Mouse (Mus musculus): ENCODE data around the gene Uckl1. TPM values are rescaled to one million over a fixed set of nuclear protein-coding genes. Genes with fewer than 3 reads are reported as not detected.

Gene Uckl1
- polyA plus RNA-seq, 2 experiments = 41.2 to 130 TPM

- ATAC-seq (ENCODE audit: low FRiP score, low read depth) (no peak), DNase-seq (ENCODE audit: low spot score) (no peak)
- Histone ChIP-seq H3K4me2 (replicated peaks; ENCODE audit: low read depth, low read length, severe bottlenecking) (no peak overlapping the region), H3K9me3 (ENCODE audit: control insufficient read depth, low read length) (no peaks in the 10 kb centered on the region), H3K4me3 (replicated peaks; ENCODE audit: low read length) (no peak overlapping the region), H3K36me3 (ENCODE audit: control insufficient read depth, insufficient read depth, low read length) (peaks cover 18% of the 10 kb centered on the region), H3K4me1 (ENCODE audit: control insufficient read depth, insufficient read depth, low read length) (no peaks in the 10 kb centered on the region), H3K27me3 (ENCODE audit: control insufficient read depth, insufficient read depth, low read length) (no peaks in the 10 kb centered on the region), H3K27ac (replicated peaks; ENCODE audit: low read depth, low read length) (no peak overlapping the region), H3K9ac (ENCODE audit: low read depth, low read length, severe bottlenecking) (no peak overlapping the region)
- 90% methylated on average over 11 of the region's 11 CpGs for WGBS
- TF ChIP-seq POLR2A (IDR thresholded peaks at IDR 0.05; ENCODE audit: borderline replicate concordance, extremely low read depth, insufficient read depth, insufficient read length) = no peak
Observed at GRCm38 (mm10) chr2:181571941-181572670, 12.6 kb downstream of the Uckl1 start.

- Histone ChIP-seq H3K9me3 (ENCODE audit: control insufficient read depth, low read length) (no peaks in the 10 kb centered on the region), H3K4me2 (replicated peaks; ENCODE audit: low read depth, low read length, severe bottlenecking) (no peak overlapping the region), H3K27ac (replicated peaks; ENCODE audit: low read depth, low read length) (no peak overlapping the region), H3K4me3 (replicated peaks; ENCODE audit: low read length) (no peak overlapping the region), H3K4me1 (ENCODE audit: control insufficient read depth, insufficient read depth, low read length) (no peaks in the 10 kb centered on the region), H3K36me3 (ENCODE audit: control insufficient read depth, insufficient read depth, low read length) (peaks cover 18% of the 10 kb centered on the region), H3K27me3 (ENCODE audit: control insufficient read depth, insufficient read depth, low read length) (no peaks in the 10 kb centered on the region), H3K9ac (ENCODE audit: low read depth, low read length, severe bottlenecking) (no peak overlapping the region)
- WGBS = 74% methylated on average over 6 of the region's 6 CpGs
- ATAC-seq (ENCODE audit: low FRiP score, low read depth) = no peak
- DNase-seq (ENCODE audit: low spot score) = no peak
- TF ChIP-seq POLR2A (IDR thresholded peaks at IDR 0.05; ENCODE audit: borderline replicate concordance, extremely low read depth, insufficient read depth, insufficient read length) = no peak
Observed at GRCm38 (mm10) chr2:181570921-181571595, 13.6 kb downstream of the Uckl1 start.

- no peak overlapping the region for H3K4me2 ChIP-seq (replicated peaks; ENCODE audit: low read depth, low read length, severe bottlenecking)
- WGBS = 85% methylated on average over 8 of the region's 8 CpGs
- no peak for TF ChIP-seq POLR2A (IDR thresholded peaks at IDR 0.05; ENCODE audit: borderline replicate concordance, extremely low read depth, insufficient read depth, insufficient read length)
- no peaks in the 10 kb centered on the region for H3K4me1 ChIP-seq (ENCODE audit: control insufficient read depth, insufficient read depth, low read length)
- H3K36me3 ChIP-seq (ENCODE audit: control insufficient read depth, insufficient read depth, low read length) = peaks cover 18% of the 10 kb centered on the region
- H3K9me3 ChIP-seq (ENCODE audit: control insufficient read depth, low read length) = no peaks in the 10 kb centered on the region
- DNase-seq (ENCODE audit: low spot score) = no peak
- H3K27me3 ChIP-seq (ENCODE audit: control insufficient read depth, insufficient read depth, low read length) = no peaks in the 10 kb centered on the region
- no peak overlapping the region for H3K27ac ChIP-seq (replicated peaks; ENCODE audit: low read depth, low read length)
- no peak overlapping the region for H3K9ac ChIP-seq (ENCODE audit: low read depth, low read length, severe bottlenecking)
- no peak overlapping the region for H3K4me3 ChIP-seq (replicated peaks; ENCODE audit: low read length)
- no peak for ATAC-seq (ENCODE audit: low FRiP score, low read depth)
Observed at GRCm38 (mm10) chr2:181570375-181570774, 14.3 kb downstream of the Uckl1 start.

- no peak overlapping the region for H3K4me3 ChIP-seq (replicated peaks; ENCODE audit: low read length)
- H3K27ac ChIP-seq (replicated peaks; ENCODE audit: low read depth, low read length) = no peak overlapping the region
- ATAC-seq (ENCODE audit: low FRiP score, low read depth) (no peak), DNase-seq (ENCODE audit: low spot score) (no peak)
- WGBS = 90% methylated on average over 10 of the region's 10 CpGs
- H3K36me3 ChIP-seq (ENCODE audit: control insufficient read depth, insufficient read depth, low read length) = peaks cover 17% of the 10 kb centered on the region
- no peak overlapping the region for H3K9ac ChIP-seq (ENCODE audit: low read depth, low read length, severe bottlenecking)
- no peak for TF ChIP-seq POLR2A (IDR thresholded peaks at IDR 0.05; ENCODE audit: borderline replicate concordance, extremely low read depth, insufficient read depth, insufficient read length)
- H3K4me2 ChIP-seq (replicated peaks; ENCODE audit: low read depth, low read length, severe bottlenecking) = no peak overlapping the region
- H3K4me1 ChIP-seq (ENCODE audit: control insufficient read depth, insufficient read depth, low read length) = no peaks in the 10 kb centered on the region
- H3K27me3 ChIP-seq (ENCODE audit: control insufficient read depth, insufficient read depth, low read length) = no peaks in the 10 kb centered on the region
- H3K9me3 ChIP-seq (ENCODE audit: control insufficient read depth, low read length) = no peaks in the 10 kb centered on the region
Observed at GRCm38 (mm10) chr2:181569856-181570255, 14.8 kb downstream of the Uckl1 start.

GRCm38 (mm10) chr2:181568272-181569008 lies 16.3 kb downstream of the Uckl1 start:
- no peak overlapping the region for H3K9ac ChIP-seq (ENCODE audit: low read depth, low read length, severe bottlenecking)
- H3K4me3 ChIP-seq (replicated peaks; ENCODE audit: low read length) = no peak overlapping the region
- 72% methylated on average over 7 of the region's 7 CpGs for WGBS
- no peak for TF ChIP-seq POLR2A (IDR thresholded peaks at IDR 0.05; ENCODE audit: borderline replicate concordance, extremely low read depth, insufficient read depth, insufficient read length)
- H3K4me2 ChIP-seq (replicated peaks; ENCODE audit: low read depth, low read length, severe bottlenecking) = no peak overlapping the region
- no peaks in the 10 kb centered on the region for H3K27me3 ChIP-seq (ENCODE audit: control insufficient read depth, insufficient read depth, low read length)
- H3K9me3 ChIP-seq (ENCODE audit: control insufficient read depth, low read length) = no peaks in the 10 kb centered on the region
- H3K27ac ChIP-seq (replicated peaks; ENCODE audit: low read depth, low read length) = no peak overlapping the region
- ATAC-seq (ENCODE audit: low FRiP score, low read depth) = no peak
- H3K36me3 ChIP-seq (ENCODE audit: control insufficient read depth, insufficient read depth, low read length) = peaks cover 12% of the 10 kb centered on the region
- DNase-seq (ENCODE audit: low spot score) = peak; percentile 21
- H3K4me1 ChIP-seq (ENCODE audit: control insufficient read depth, insufficient read depth, low read length) = no peaks in the 10 kb centered on the region

All from limb, embryonic 14.5 days (tissue).